Mouse (Mus musculus) CD4-positive helper T cell, adult 2 months (primary cell): ENCODE data around the gene Slc6a11.

Experiments used
- DNase-seq: peaks from one replicate; pipeline ENCODE4 v3.0.0-alpha.2; 2012; ENCODE audit warnings: low read depth, missing footprints, low spot score

Slc6a11 gene

GRCm38 (mm10) chr6:114131122-114131872, at the start of gene Slc6a11:
Gene Slc6a11, plus strand, starts transcription at chr6:114131241.
- no peak for DNase-seq

GRCm38 (mm10) chr6:114087106-114087505, 43.9 kb upstream of the Slc6a11 start:
- DNase-seq, result no peak

DNA sequence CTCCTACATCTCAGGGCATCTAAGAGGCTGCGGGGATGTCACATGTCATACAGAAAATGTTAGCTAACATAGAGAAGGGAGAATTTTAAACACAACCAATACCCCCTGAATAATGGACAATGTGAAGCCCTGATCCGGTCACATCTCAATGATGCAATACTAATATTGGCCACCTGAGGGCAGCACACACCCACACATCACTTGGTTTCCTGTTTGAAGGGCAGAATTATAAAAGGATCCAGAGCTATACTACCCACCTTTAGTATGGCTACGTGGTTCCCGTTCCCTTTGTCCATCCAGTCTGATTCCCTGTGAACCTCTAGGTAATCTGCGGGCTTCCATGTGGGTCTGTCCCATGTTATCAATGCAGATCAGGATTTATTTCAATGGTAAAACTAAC, 41.4 kb upstream of the Slc6a11 start:
- DNase-seq, result peak; percentile 34

GRCm38 (mm10) chr6:114092216-114092615, 38.8 kb upstream of the Slc6a11 start:
- no peak for DNase-seq

DNA sequence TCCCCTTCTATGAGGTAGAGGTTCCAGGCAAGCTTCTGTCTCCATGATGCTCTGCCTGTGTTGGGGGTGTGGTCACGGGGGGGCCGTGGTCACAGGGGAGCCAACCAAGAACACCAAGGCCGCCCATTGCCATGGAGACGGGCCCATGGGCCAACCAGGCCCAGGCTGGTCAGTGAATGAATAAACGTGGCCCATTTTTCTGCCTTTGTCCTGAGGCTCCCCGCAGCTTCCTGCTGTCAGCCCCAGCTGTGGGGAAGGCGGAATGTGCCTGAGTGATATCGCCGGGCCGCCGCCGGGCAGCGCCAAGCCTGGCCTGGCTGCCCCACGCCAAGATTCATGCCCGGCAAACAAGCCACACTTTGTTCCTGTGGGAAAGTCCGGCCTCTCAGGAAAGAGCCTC, 36.8 kb upstream of the Slc6a11 start:
- no peak for DNase-seq

- no peak for DNase-seq
Observed at GRCm38 (mm10) chr6:114096574-114096973, 34.5 kb upstream of the Slc6a11 start.

DNA sequence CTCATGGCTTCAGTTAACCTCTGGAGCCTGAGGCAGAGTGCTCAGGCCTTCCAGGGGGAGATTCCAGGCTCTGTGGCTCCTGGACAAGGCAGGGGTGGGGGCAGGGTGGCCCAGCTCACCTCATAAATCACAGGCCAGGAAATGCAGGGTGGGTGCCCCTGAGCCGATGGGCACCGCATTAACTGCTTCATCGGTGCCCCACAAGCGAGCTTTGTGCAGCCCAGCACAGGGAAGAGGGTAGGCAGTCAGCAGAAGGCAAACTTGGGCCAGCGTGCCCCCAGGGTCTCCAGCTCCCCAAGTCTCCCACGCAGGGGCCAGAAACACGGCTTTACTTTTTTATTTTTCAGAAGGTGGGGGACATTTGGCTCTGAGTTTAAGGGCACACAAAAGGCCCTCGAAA, 29.1 kb upstream of the Slc6a11 start:
- no peak for DNase-seq

GRCm38 (mm10) chr6:114119507-114119906, 11.5 kb upstream of the Slc6a11 start:
- no peak for DNase-seq

- DNase-seq, result no peak
Observed at GRCm38 (mm10) chr6:114125530-114125929, 5.5 kb upstream of the Slc6a11 start.

DNA sequence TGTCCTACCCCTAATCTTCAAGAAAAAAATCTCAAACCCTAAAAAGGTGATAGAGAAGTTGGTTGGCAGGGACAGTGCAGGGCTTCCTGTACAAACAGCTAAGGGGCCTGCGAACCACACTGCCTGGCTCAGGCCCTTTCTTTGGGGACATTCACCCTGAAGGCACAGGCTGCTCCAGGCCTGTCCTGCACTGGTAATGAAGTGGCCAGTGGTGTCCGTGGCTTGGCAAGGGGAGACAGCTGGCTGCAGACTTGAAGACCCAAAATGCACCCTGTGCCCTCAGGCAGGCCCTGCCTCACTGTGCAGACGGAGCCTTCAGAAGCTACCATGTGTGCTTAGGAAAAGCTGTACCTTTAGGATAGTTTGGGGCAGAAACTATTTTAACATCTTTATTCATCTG, 1.4 kb downstream of the Slc6a11 start:
- no peak for DNase-seq

- no peak for DNase-seq
Observed at GRCm38 (mm10) chr6:114132916-114133315, 1.9 kb downstream of the Slc6a11 start.

GRCm38 (mm10) chr6:114138970-114139369, 7.9 kb downstream of the Slc6a11 start:
- no peak for DNase-seq

DNA sequence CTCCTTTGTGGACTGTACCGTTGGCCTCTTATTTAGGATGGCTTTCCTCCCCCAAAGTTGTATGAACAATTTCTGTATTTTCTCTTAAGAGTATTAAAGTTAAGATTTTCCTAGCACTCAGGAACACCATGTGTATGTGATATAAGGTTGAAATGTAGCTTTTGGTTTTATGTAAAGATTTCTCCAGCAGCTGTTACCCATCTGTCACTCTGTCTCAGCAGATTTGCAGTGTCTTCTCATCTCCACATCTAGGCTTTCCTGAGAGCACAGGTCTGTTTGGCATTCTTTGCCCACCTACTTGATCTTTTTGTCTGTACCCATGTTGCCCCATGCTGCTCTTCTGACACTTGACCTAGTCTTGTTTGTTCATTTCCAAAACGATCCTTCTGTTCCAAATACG, 10.4 kb downstream of the Slc6a11 start:
- no peak for DNase-seq

DNA sequence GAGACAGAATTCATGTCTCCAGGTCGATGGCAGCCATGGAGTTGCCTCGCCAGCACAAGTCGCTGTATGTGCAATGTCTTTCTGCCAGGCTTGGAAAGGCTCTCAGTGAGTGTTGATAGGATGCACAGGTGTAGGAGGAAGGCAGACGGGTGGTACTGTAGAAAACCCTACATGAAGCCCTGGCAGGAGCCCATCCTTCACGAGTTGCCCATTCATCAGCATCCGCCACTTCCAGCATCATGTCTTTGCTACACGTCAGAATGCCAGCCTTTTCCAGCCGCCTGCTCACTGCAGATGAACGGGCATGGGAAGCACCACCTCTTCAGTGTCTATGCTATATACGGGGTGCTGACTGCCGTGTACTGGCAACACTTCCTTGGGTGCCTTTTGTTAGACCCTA, 11.4 kb downstream of the Slc6a11 start:
- DNase-seq, result no peak

- DNase-seq, result no peak
Observed at GRCm38 (mm10) chr6:114143544-114143943, 12.5 kb downstream of the Slc6a11 start.

DNA sequence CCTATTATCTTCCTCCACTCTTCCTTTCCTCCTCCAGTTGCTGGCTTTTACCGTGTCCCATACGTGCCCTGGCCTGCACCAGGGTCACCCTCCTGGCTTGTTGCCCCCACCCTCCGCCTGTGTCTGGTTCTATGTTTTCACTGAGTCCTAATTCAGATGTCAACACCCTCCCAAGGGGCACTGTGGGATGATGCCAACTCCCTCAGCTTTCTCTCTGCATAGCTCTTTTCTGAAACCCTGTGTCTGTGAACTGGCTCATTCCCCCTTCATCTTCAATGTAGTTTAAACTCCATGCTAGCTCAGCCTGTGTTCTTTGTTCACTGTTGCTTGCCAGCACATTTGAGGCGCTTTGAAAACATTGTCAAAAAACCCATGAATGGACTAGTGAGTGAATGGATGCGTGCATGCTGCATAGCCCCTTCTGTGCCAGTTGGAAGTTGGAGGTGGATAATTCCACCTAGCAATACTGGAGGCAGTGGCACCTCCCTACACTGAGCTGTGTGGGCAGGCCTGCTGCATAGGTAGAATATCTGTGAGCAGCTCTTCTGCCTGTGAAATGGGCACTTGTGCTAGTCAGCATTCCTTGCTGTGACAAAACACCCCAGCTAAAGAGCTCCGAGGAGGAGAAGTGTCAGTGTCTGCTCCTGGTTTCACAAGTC, 13.5 kb downstream of the Slc6a11 start:
- no peak for DNase-seq

- no peak for DNase-seq
Observed at GRCm38 (mm10) chr6:114145650-114146329, 14.7 kb downstream of the Slc6a11 start.

GRCm38 (mm10) chr6:114155720-114156119, 24.7 kb downstream of the Slc6a11 start:
- no peak for DNase-seq

DNA sequence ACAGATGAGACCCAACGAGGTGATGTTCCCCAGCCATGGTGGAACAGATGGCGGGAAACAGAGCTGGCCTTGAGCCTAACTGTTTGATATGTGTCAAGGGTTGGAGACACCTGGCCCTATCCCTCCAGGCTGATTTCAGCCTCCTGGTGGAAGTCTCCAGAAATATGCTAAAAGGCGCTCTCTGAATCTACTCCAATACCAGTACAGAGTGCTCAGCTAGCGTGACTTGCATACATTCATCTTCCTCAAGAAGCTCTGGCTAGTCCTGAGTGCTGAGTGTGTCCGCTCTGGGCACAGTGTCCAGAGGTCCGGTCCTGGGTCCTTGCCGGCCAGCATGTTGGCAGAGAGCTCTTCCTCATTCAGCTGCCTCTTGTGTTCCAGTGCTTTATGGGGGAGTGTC, 27.8 kb downstream of the Slc6a11 start:
- no peak for DNase-seq

DNA sequence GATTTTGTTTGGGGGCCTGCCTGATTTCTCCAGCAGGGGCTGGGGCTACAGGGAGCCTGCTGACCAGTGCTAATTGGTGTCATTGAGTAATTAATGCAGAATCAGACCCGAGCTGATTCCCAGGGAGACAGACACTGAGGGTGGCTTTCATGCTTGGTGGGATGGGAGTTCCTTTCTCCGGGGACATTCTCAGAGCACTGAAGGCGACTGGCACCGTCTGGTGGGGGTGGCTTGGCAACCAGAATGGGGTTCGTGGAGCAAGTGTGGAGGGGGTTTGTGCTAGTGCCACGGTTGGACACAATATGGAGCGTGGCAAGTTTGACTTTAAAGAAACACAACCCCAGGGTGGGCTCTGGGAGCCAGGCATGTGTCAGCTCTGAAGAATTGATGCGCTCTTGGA, 29.7 kb downstream of the Slc6a11 start:
- DNase-seq, result no peak

- no peak for DNase-seq
Observed at GRCm38 (mm10) chr6:114174052-114174397, 43.0 kb downstream of the Slc6a11 start.

- no peak for DNase-seq
Observed at GRCm38 (mm10) chr6:114174398-114175140, 43.5 kb downstream of the Slc6a11 start.
